Mouse (Mus musculus) liver, adult 2 months (tissue): ENCODE results near the gene Olfr1243.

Experiments used
- CTCF ChIP-seq: fragments of 200-500 bp; IDR thresholded peaks from 2 replicates; pipeline ENCODE4 v1.5.1; 2011; ENCODE audit warnings: low read depth, low read length, control low read depth
- POLR2A ChIP-seq: fragments of 200-500 bp; IDR thresholded peaks from 2 replicates; pipeline ENCODE4 v1.6.1; 2011; ENCODE audit warnings: low read length, control low read depth; ENCODE audit not compliant: insufficient read depth; ENCODE audit errors: extremely low read depth

- TF ChIP-seq CTCF, result no peak
- TF ChIP-seq POLR2A, result no peak
These were observed 8.6 kb upstream of the Olfr1243 start for GRCm38 (mm10) chr2:89539923-89540322.
